ENCODE assay signal across 8 mouse cellular contexts in the genomic region with DNA sequence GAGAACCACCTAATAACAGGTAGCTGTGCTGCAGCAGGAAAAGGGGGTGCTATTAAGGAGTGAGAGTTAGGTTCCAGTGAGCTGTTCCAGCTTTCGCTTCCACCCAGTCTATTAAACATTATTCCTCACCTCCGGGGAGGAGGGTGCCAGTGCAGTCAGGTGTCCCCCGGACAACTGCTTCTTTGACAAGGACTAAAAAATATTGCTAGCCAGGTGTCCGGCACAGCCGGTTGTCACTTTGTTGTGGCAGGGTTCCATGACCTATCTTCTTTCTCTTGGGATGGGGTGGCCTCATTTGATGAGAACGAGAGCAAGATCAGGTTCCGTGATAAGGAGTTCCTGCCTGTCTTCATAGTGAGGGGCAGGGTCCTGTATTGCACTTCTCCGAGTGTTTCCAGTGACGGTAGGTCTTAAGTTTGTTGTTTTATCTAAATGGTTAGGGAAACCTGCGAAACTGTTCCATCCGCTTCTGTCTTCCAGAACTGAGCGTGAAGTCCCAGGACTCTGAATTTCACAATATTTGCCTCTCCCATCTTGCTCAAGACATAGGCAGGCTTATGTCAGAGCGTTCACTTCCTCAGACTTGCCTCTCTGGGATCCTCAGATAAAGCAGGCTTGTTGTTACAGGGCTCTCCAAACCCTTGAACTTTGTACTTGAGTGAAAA. TPM values are rescaled to one million over a fixed set of nuclear protein-coding genes. Genes with fewer than 3 reads are reported as not detected.
DNase-seq lines count a peak whose midpoint lies in the region; ATAC-seq and TF ChIP-seq lines count a peak whose summit lies in the region.

No protein-coding gene starts in this region.

- no peaks in the 10 kb centered on the region for H3K9me3 ChIP-seq in stomach, postnatal 0 days (ENCODE audit: control insufficient read depth, low read length)

- peak; percentile 70 for DNase-seq in kidney, adult 2 months
- no peak for DNase-seq in kidney, postnatal 4 days
- DNase-seq in cerebellum, adult 18-20 months, result peak; percentile 59 to 61
- DNase-seq in gastrocnemius, postnatal 25 days, result peak; percentile 33
- DNase-seq in kidney, adult 8-10 months, result peak; percentile 31 to 44
- peak; percentile 51 for DNase-seq in lung, postnatal 14 days
- DNase-seq in stomach, postnatal 0 days (ENCODE audit: low spot score), result no peak
- no peak for DNase-seq in layer of hippocampus, adult 9-11 months

- peaks cover 28% of the 10 kb centered on the region for H3K4me1 ChIP-seq in kidney, adult 2 months (ENCODE audit: control insufficient read depth, insufficient read depth, low read length)
- peaks cover 9% of the 10 kb centered on the region; the same call in 1 of the 2 replicates for H3K4me1 ChIP-seq in stomach, postnatal 0 days (replicated peaks; ENCODE audit: control insufficient read depth, insufficient read depth)

- ATAC-seq in stomach, postnatal 0 days (ENCODE audit: low FRiP score, low TSS enrichment), result peak; percentile 53

- no peak for TF ChIP-seq EP300 in stomach, postnatal 0 days (optimal IDR thresholded peaks at IDR 0.05)

- TF ChIP-seq CTCF in kidney, adult 2 months (conservative IDR thresholded peaks at IDR 0.05; ENCODE audit: insufficient read depth, insufficient read length, low read depth, low read length), result no peak
- TF ChIP-seq CTCF in stomach, postnatal 0 days (IDR thresholded peaks at IDR 0.05; ENCODE audit: low read depth), result no peak

- TF ChIP-seq POLR2A in kidney, adult 2 months (IDR thresholded peaks at IDR 0.05; ENCODE audit: low read depth, low read length), result no peak

- WGBS in kidney, adult 2 months, result 12% methylated on average over 13 of the region's 13 CpGs
- WGBS in stomach, postnatal 0 days, result 17% methylated on average over 13 of the region's 13 CpGs

- H3K4me2 ChIP-seq in stomach, postnatal 0 days (replicated peaks; ENCODE audit: low read depth), result peak overlapping the region; percentile 83

- H3K4me3 ChIP-seq in kidney, adult 2 months (ENCODE audit: insufficient read depth, low read depth, low read length), result peak overlapping the region; percentile 87
- H3K4me3 ChIP-seq in stomach, postnatal 0 days (ENCODE audit: low read depth, low read length), result peak overlapping the region; percentile 75

- H3K27ac ChIP-seq in kidney, adult 2 months (ENCODE audit: insufficient read depth, low read depth, low read length), result peak overlapping the region; percentile 78
- H3K27ac ChIP-seq in stomach, postnatal 0 days (replicated peaks), result peak overlapping the region; percentile 90

- no peaks in the 10 kb centered on the region for H3K36me3 ChIP-seq in kidney, adult 2 months (ENCODE audit: control insufficient read depth, insufficient read depth, low read length)
- H3K36me3 ChIP-seq in stomach, postnatal 0 days (ENCODE audit: control insufficient read depth, insufficient read depth, low read length), result peaks cover 3% of the 10 kb centered on the region; the same call in 1 of the 2 replicates

- no peaks in the 10 kb centered on the region for H3K27me3 ChIP-seq in kidney, adult 2 months (replicated peaks; ENCODE audit: control insufficient read depth, insufficient read depth, low read length)
- H3K27me3 ChIP-seq in stomach, postnatal 0 days (ENCODE audit: control insufficient read depth, insufficient read depth, low read length), result no peaks in the 10 kb centered on the region

- peak overlapping the region; percentile 88 for H3K9ac ChIP-seq in stomach, postnatal 0 days (ENCODE audit: low read length)

RNA-seq across cellular contexts. Expression of gene Mocs1, which starts 0.7 kb away (rescaled TPM):
- 41.4 and 41.5 TPM in 2 replicates for polyA plus RNA-seq in kidney, adult 2 months (2012; rRNA removed)
- 10 to 100 TPM; 16.1 to 20.3 TPM for total RNA-seq in gastrocnemius, postnatal 25 days (2021)
- 5.0 and 7.5 TPM in 2 replicates for polyA plus RNA-seq in stomach, postnatal 0 days (2015; fragmentation: Nextera tagmentation; extraction: Ambion mirVana)

Comparison
In these comparisons a context has a peak if more than half of its experiments do, and no peak if none do; other contexts are left out.
1. DNase-seq: peak in kidney, adult 2 months (single experiment), cerebellum, adult 18-20 months (2 of 2), gastrocnemius, postnatal 25 days (single experiment), kidney, adult 8-10 months (2 of 2) and lung, postnatal 14 days (single experiment); none in kidney, postnatal 4 days (0 of 2), stomach, postnatal 0 days (single experiment) and layer of hippocampus, adult 9-11 months (single experiment).